Mouse (Mus musculus): ENCODE data around the gene Engase. TPM values are rescaled to one million over a fixed set of nuclear protein-coding genes. Genes with fewer than 3 reads are reported as not detected.

Engase gene
- polyA plus RNA-seq, 1 experiment from 2014 or later: 7.0 TPM

DNA sequence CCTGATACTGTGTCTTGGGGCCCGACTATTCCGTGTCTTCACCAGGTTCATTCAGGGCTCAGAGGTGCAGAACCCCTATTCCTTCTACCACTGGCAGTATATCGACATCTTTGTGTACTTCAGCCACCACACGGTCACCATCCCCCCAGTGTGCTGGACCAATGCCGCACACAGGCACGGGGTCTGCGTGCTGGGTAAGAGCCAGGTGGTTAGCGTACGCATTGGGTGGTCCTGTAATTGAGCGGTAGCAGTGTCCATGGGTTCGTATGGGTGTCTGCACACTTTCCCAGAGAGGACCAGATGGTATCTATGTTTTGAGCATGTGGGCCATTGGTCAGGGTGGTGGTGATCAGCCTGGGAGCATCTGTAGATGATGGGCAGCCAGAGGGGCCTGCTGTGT, 4.6 kb downstream of the Engase start:
- H3K9ac ChIP-seq: peak overlapping the region; percentile 46; the same call in 1 of the 2 replicates
- WGBS: 86% methylated on average over 11 of the region's 11 CpGs
- peaks cover 26% of the 10 kb centered on the region for H3K4me1 ChIP-seq (replicated peaks)
- no peak overlapping the region for H3K27ac ChIP-seq
- no peak overlapping the region for H3K4me2 ChIP-seq
- H3K27me3 ChIP-seq: no peaks in the 10 kb centered on the region; the same call in 1 of the 2 replicates
- no peak overlapping the region for H3K4me3 ChIP-seq
- H3K36me3 ChIP-seq: peaks cover 24% of the 10 kb centered on the region
- no peaks in the 10 kb centered on the region for H3K9me3 ChIP-seq
- no peak for ATAC-seq (ENCODE audit: low FRiP score)

DNA sequence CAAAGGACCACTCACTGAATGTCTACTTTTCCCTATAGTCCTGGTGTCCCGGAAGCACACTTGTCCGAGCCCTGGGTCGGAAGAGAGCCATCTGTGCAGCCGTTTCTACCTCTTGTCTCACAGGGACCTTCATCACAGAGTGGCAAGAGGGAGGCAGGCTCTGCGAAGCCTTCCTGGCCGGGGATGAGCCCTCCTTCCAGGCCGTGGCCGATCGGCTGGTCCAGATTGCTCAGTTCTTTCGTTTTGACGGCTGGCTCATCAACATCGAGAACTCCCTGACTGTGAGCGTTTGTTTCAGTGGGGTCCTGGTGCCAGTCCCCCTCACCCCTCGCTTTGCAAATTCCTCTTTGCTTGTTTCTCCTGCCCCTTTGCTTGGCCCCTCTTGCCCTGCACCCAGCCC, 5.1 kb downstream of the Engase start:
- no peak for ATAC-seq (ENCODE audit: low FRiP score)
- no peaks in the 10 kb centered on the region for H3K9me3 ChIP-seq
- 85% methylated on average over 14 of the region's 14 CpGs for WGBS
- H3K4me1 ChIP-seq (replicated peaks): peaks cover 28% of the 10 kb centered on the region
- peaks cover 24% of the 10 kb centered on the region for H3K36me3 ChIP-seq
- H3K4me3 ChIP-seq: no peak overlapping the region
- H3K27me3 ChIP-seq: no peaks in the 10 kb centered on the region; the same call in 1 of the 2 replicates
- H3K27ac ChIP-seq: no peak overlapping the region
- H3K4me2 ChIP-seq: no peak overlapping the region
- H3K9ac ChIP-seq: peak overlapping the region; percentile 46; the same call in 1 of the 2 replicates

DNA sequence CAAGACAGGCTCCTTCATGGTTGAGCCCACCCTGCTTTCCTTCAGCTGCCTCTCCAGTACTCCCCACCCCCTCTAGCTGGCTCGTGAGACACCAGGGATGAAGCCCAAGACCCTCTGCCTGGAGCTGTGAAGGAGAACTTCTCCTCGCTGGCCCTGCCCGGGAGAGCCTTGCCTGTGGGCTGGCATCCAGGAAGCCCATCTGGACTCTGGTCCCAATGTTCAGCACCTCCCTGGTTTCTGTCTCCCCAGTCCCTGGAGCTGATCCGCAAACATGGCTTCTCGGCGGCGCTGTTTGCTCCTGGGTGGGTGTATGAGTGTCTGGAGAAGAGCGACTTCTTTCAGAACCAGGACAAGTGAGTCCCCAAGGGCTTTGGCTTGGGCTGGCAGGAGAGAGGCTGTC, 7.5 kb downstream of the Engase start:
- Histone ChIP-seq H3K9ac (no peak overlapping the region), H3K27ac (no peak overlapping the region), H3K27me3 (no peaks in the 10 kb centered on the region), H3K36me3 (peaks cover 29% of the 10 kb centered on the region), H3K9me3 (no peaks in the 10 kb centered on the region), H3K4me3 (no peak overlapping the region), H3K4me2 (no peak overlapping the region), H3K4me1 (replicated peaks) (peaks cover 39% of the 10 kb centered on the region)
- ATAC-seq (ENCODE audit: low FRiP score): no peak
- WGBS: 81% methylated on average over 8 of the region's 8 CpGs

DNA sequence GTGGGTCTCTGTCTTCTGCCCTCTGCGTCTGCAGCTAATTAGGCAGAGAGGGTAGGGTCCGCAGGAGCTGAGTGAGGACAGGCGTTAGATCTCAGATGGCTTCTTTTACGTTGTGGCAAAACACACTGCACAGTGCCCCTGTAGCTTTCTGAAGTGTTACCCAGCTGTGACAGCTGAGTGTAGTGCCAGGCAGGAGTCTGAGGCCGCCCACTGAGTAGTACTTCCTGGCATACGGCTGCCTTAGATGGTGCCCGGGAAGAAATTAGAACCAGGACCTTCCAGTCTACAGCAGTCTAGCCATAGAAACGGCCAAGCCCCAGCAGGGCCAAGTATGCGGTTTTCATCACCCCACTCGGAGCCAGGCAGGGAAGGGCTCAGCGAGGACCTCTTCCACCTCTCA, 8.7 kb downstream of the Engase start:
- H3K4me3 ChIP-seq: no peak overlapping the region
- no peak overlapping the region for H3K9ac ChIP-seq
- H3K36me3 ChIP-seq: peaks cover 29% of the 10 kb centered on the region
- H3K9me3 ChIP-seq: no peaks in the 10 kb centered on the region
- 74% methylated on average over 11 of the region's 11 CpGs for WGBS
- no peaks in the 10 kb centered on the region for H3K27me3 ChIP-seq
- no peak for ATAC-seq (ENCODE audit: low FRiP score)
- no peak overlapping the region for H3K4me2 ChIP-seq
- H3K27ac ChIP-seq: peak overlapping the region; percentile 12; the same call in 1 of the 2 replicates
- peaks cover 50% of the 10 kb centered on the region for H3K4me1 ChIP-seq (replicated peaks)

- H3K9me3 ChIP-seq: no peaks in the 10 kb centered on the region
- H3K9ac ChIP-seq: no peak overlapping the region
- 0 out of 2 replicates have a peak overlapping the region, but pooled peaks have one; percentile 12 for H3K27ac ChIP-seq
- H3K27me3 ChIP-seq: no peaks in the 10 kb centered on the region
- H3K4me3 ChIP-seq: no peak overlapping the region
- H3K36me3 ChIP-seq: peaks cover 29% of the 10 kb centered on the region
- no peak for ATAC-seq (ENCODE audit: low FRiP score)
- H3K4me2 ChIP-seq: no peak overlapping the region
- peaks cover 55% of the 10 kb centered on the region for H3K4me1 ChIP-seq (replicated peaks)
- 89% methylated on average over 3 of the region's 3 CpGs for WGBS
These were observed 9.2 kb downstream of the Engase start for GRCm38 (mm10) chr11:118485780-118486179.

DNA sequence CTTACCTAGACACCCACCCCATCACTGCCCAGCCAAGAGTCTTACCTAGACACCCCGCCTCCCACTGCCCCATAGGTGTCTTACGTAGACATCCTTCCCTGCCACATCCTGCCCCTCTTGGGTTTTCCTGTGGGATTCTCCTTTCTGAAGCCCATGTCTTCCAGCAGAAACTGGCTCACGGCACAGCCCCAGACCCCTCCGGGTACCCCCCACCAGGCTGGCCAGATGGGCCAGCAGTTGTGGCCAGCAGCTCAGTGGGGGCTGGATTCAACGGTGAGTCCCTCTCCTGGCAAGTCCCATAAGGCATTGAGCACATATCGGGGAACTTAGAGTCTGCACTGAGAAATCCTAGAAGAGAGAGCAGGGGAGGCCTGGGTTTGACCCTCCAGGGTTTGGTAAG, 9.7 kb downstream of the Engase start:
- no peak overlapping the region for H3K4me2 ChIP-seq
- H3K4me1 ChIP-seq (replicated peaks): peaks cover 58% of the 10 kb centered on the region
- WGBS: 82% methylated on average over 6 of the region's 6 CpGs
- 0 out of 2 replicates have a peak overlapping the region, but pooled peaks have one; percentile 35 for H3K9ac ChIP-seq
- H3K4me3 ChIP-seq: no peak overlapping the region
- ATAC-seq (ENCODE audit: low FRiP score): no peak
- H3K9me3 ChIP-seq: no peaks in the 10 kb centered on the region
- H3K27me3 ChIP-seq: no peaks in the 10 kb centered on the region
- H3K27ac ChIP-seq: no peak overlapping the region
- peaks cover 29% of the 10 kb centered on the region for H3K36me3 ChIP-seq

GRCm38 (mm10) chr11:118486881-118487772, 10.5 kb downstream of the Engase start:
- no peaks in the 10 kb centered on the region for H3K27me3 ChIP-seq
- H3K4me3 ChIP-seq: no peak overlapping the region
- H3K4me2 ChIP-seq: no peak overlapping the region
- H3K36me3 ChIP-seq: peaks cover 29% of the 10 kb centered on the region
- peak overlapping the region; percentile 35; the same call in 1 of the 2 replicates for H3K9ac ChIP-seq
- H3K9me3 ChIP-seq: no peaks in the 10 kb centered on the region
- WGBS: 84% methylated on average over 29 of the region's 29 CpGs
- H3K27ac ChIP-seq: no peak overlapping the region
- peaks cover 63% of the 10 kb centered on the region for H3K4me1 ChIP-seq (replicated peaks)
- no peak for ATAC-seq (ENCODE audit: low FRiP score)

GRCm38 (mm10) chr11:118488191-118488906, 11.7 kb downstream of the Engase start:
- ATAC-seq (ENCODE audit: low FRiP score): no peak
- H3K9me3 ChIP-seq: no peaks in the 10 kb centered on the region
- H3K27ac ChIP-seq: peak overlapping the region; percentile 76
- H3K27me3 ChIP-seq: no peaks in the 10 kb centered on the region
- peaks cover 18% of the 10 kb centered on the region for H3K36me3 ChIP-seq
- H3K4me1 ChIP-seq (replicated peaks): peaks cover 75% of the 10 kb centered on the region
- H3K9ac ChIP-seq: peak overlapping the region; percentile 14; the same call in 1 of the 2 replicates
- no peak overlapping the region for H3K4me3 ChIP-seq
- WGBS: 72% methylated on average over 8 of the region's 8 CpGs
- H3K4me2 ChIP-seq: no peak overlapping the region

GRCm38 (mm10) chr11:118488907-118489270, 12.3 kb downstream of the Engase start:
- no peak for ATAC-seq (ENCODE audit: low FRiP score)
- H3K4me2 ChIP-seq: no peak overlapping the region

DNA sequence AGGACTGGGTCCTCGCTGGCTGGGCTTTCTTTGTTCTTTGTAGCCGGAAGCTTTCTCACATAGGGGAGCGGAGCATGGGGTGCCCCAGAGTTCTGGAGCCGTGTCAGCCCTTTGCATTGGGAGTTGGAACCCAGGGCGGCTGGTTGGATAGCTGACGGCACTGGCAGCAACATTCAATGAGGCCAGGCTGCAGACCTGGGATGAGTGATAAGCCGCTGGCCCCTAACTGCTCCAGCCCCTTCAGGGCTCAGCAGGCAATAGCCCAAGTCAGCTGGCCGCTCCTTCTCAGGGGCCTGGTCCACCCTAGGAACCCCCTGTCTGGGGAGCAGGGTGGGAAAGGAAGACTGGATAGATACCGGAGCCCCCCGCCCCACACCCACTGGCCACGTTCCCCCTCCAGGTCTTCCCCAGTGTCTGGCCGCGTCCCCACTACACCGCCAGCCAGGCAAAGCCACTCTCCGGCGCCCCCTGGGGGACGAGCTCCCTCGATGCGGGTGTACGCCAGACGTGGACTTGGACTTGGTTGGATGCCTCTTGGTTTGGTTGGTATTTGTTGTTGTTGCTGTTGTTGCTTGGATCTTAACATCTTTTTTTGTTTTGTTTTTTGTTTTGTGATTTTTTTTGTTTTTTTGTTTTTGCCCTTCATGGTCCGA, 14.1 kb downstream of the Engase start:
- Histone ChIP-seq H3K27ac (peak overlapping the region; percentile 76), H3K36me3 (peaks cover 9% of the 10 kb centered on the region), H3K9ac (peak overlapping the region; percentile 40; the same call in 1 of the 2 replicates), H3K27me3 (no peaks in the 10 kb centered on the region), H3K4me1 (replicated peaks) (peaks cover 68% of the 10 kb centered on the region), H3K9me3 (no peaks in the 10 kb centered on the region), H3K4me2 (0 out of 2 replicates have a peak overlapping the region, but pooled peaks have one; percentile 18), H3K4me3 (no peak overlapping the region)
- ATAC-seq (ENCODE audit: low FRiP score): no peak; the same call in 1 of the 2 replicates
- 18% methylated on average over 22 of the region's 22 CpGs for WGBS

More at GRCm38 (mm10) chr11:118488907-118489270, 12.3 kb downstream of the Engase start:
- Histone ChIP-seq H3K36me3 (peaks cover 13% of the 10 kb centered on the region), H3K27ac (peak overlapping the region; percentile 76), H3K4me3 (no peak overlapping the region), H3K9ac (peak overlapping the region; percentile 14), H3K9me3 (no peaks in the 10 kb centered on the region), H3K27me3 (no peaks in the 10 kb centered on the region), H3K4me1 (replicated peaks) (peaks cover 80% of the 10 kb centered on the region)
- WGBS: 55% methylated on average over 12 of the region's 12 CpGs

- no peak overlapping the region for H3K9ac ChIP-seq
- H3K4me1 ChIP-seq (replicated peaks): peaks cover 73% of the 10 kb centered on the region
- no peak overlapping the region for H3K4me2 ChIP-seq
- H3K36me3 ChIP-seq: peaks cover 9% of the 10 kb centered on the region
- no peaks in the 10 kb centered on the region for H3K27me3 ChIP-seq
- WGBS: 93% methylated on average over 7 of the region's 7 CpGs
- H3K4me3 ChIP-seq: no peak overlapping the region
- H3K9me3 ChIP-seq: no peaks in the 10 kb centered on the region
- ATAC-seq (ENCODE audit: low FRiP score): no peak
- H3K27ac ChIP-seq: no peak overlapping the region
These were observed 14.6 kb downstream of the Engase start for GRCm38 (mm10) chr11:118491230-118491629.

GRCm38 (mm10) chr11:118493458-118493857, 16.8 kb downstream of the Engase start:
- no peak overlapping the region for H3K9ac ChIP-seq
- no peaks in the 10 kb centered on the region for H3K27me3 ChIP-seq
- H3K4me3 ChIP-seq: no peak overlapping the region
- peak overlapping the region; percentile 72 for H3K27ac ChIP-seq
- H3K36me3 ChIP-seq: peaks cover 4% of the 10 kb centered on the region
- no peak overlapping the region for H3K4me2 ChIP-seq
- no peaks in the 10 kb centered on the region for H3K9me3 ChIP-seq
- H3K4me1 ChIP-seq (replicated peaks): peaks cover 66% of the 10 kb centered on the region
- no peak for ATAC-seq (ENCODE audit: low FRiP score)
- WGBS: 83% methylated on average over 2 of the region's 2 CpGs
